Mouse (Mus musculus): ENCODE measurements around the gene Zfp74.

The Zfp74 gene

DNA sequence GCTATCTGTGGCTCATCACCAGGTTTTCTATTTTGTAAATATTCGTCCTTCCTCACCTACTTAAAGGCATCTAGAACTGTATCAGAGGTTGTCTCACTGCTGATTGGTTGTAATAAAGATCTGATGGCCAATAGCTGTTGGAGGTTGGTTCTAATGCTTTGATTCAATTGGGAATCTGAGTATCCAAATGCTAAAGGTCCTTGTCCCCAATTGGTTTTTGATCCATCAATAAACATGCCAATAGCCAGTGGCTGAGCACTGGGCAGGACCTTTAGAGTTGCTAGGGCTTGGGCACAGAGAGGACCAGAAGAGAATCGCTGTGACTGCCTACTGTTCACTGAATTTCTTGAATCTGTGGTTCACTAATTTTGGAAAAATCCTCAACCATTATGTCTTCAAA is 10.2 kb downstream of the Zfp74 start:
- DNase-seq = no peak

- no peak for DNase-seq
These were observed 11.1 kb downstream of the Zfp74 start for GRCm38 (mm10) chr7:29942740-29943139.

- DNase-seq = no peak
These were observed 12.9 kb downstream of the Zfp74 start for GRCm38 (mm10) chr7:29941027-29941426.

GRCm38 (mm10) chr7:29938856-29939255 is 15.0 kb downstream of the Zfp74 start:
- DNase-seq = no peak

GRCm38 (mm10) chr7:29922780-29923179 is 31.1 kb downstream of the Zfp74 start:
- no peak for DNase-seq

DNA sequence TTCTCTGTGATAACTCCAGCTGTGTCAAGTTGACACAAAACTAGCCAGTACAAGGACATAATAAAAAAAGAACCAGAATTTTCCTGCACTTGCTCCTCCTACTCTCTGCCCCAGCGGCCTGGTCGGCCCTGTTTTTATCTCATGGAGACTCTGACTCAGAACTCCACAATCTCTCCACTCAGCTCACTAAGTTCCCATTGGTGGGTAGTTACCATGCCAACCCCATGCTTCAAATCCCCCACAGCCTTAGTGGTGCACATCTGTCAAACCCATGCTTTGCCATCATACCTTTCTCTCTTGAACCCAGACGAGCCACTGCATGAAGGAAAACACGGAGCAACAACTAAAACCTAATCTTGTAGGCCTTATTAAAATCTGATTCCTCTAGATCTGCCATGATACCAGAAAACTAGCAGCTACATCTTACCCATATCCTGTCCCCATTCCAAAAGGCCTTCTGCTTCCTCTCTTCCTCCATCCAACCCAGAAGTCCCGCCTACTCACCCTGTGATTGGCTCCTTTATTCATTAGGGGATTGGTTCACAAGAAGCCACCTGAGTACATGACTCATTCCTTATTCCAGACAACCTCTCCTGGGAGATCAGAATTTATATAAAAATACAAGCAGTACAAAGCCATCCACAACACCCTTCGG is 32.3 kb downstream of the Zfp74 start:
- DNase-seq = no peak

DNA sequence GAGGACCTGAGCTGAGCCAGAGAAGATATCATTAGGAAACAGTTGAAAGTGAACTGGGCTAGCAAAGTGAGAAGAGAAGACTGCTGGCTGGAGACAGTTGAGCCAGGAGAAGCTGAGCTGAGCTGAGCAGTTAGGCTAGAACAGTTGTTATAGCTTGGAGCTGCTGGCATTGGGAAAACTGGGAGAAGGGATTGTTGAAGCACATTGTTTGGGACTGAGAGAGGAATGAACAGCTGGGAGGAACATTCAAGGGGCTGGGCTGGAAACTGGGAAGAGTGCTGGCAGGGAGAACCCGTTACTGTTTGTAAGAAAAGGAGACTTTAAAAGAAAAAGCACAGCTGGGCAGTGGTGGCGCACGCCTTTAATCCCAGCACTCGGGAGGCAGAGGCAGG is 35.8 kb downstream of the Zfp74 start:
- no peak for DNase-seq

- DNase-seq = peak; percentile 4
These were observed 36.4 kb downstream of the Zfp74 start for GRCm38 (mm10) chr7:29917371-29918061.

- no peak for DNase-seq
These were observed 41.7 kb downstream of the Zfp74 start for GRCm38 (mm10) chr7:29912172-29912571.

DNA sequence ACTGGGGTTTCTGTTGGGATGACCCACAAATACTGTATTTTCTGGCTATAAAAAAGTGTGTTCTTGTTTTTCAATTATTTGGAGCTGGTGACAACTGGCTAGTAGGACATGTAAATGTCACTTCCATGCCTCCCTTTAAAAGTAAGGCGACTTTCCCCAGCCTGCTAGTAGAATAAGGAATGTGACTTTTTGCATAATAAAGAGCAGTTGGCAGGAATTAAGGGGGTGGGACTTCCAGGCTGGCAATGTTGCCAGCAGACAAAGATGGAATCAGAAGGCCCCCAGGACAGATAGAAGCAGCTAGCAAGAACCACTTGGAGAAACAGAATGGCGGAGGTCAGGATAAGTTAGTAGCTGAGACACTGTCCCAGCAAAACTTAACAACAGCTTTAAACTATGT is 43.6 kb downstream of the Zfp74 start:
- DNase-seq = no peak

DNA sequence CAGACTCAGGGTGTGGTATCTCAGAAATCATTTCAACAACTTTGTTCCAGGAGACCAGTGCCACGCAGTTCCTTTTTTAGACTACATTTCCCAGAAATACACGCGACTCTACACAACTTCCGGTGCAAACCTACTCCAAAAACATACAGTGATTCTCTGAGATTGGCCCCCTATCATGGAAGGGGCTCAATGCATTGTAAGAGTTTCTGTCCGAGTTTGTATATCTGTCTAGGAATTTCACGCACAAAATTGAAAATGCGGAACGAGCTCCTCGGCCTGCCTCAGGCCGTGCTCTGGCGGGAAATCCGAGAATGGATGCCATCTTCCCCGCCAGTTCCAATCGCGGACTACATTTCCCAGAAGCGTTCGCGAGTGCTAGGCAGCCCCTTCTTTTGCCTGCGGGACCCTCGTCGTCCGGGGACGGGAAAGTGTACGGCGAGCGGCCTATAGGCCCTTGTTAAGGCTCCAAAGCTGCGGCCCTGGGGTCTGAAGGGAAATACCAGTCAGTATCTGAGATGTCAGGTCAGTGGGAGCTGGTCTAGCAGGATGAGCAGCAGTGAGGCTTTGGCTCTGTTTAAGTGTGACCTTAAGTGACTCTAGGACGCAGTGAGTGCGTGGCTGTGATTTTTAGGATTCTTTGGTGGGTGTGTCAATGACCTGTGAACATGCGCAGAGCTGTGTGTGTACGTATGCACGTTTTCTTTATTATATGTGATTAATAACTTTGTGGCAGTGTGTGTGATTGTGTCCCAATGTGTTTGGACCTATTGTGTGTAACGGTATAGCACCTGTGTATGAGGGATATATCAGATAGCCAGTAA is 45.5 kb downstream of the Zfp74 start, which contains the start of gene Zfp383:
Gene Zfp383 (plus strand): TSS at position 94 of the 821 bp plus-strand sequence.
- DNase-seq = peak; percentile 90

GRCm38 (mm10) chr7:29907206-29907605 is 46.7 kb downstream of the Zfp74 start:
- peak; percentile 7 for DNase-seq

GRCm38 (mm10) chr7:29906682-29907058 is 47.2 kb downstream of the Zfp74 start:
- peak; percentile 8 for DNase-seq

DNA sequence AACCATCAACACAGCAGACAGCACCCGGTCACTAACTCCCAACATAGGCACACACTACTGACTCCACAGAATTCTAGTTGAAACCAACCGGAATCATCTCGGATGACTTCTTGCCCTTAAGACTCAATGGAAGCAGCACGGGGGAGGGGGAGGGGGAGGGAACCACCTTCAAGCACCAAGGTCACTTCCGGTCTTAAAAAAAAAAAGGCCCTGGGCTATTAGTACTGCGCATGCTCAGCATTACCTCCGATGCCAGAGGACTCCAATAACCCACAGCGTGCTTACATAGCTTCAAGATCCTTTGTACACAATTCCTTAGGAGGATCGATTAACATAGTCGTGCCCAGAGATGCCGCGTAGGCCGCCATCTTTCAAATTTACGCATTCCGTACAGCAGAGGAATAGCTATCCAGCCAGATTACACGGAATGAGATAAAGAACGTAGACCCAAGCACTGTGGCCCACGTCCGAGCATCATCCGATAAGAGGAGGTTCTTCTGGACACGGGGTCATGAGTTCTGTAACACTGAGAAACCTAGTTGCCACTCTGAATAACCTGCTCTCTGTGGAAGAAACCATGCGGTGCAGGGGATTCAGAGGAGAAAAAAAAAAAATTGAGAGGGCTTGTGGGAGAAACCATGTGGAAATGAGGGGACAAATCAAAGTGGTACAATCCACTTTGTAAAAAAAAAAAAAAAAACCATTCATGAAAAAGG is 47.8 kb downstream of the Zfp74 start, which contains the start of gene Zfp27:
Gene Zfp27 (minus strand): TSS at position 607 of the 716 bp plus-strand sequence.
- DNase-seq = peak; percentile 68

DNA sequence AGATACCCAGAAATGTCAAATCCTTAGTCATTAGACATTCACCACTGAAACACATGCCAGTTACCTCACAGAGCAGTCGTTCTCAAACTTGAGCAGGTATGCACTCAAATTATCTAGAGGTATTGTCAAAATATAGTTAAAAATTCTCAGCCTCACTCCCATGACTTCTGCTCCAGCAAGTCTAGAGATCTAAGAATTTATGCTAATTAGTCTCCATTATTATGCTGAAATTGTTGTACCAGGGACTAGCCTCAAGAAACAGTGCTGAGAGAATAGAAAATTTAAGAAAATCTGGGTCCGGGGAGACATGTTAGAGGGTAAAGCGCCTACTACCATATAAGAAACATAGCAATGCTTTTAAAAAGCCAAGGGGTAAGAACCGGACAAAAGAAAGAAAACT is 49.8 kb downstream of the Zfp74 start:
- no peak for DNase-seq

GRCm38 (mm10) chr7:29898351-29898750 is 55.5 kb downstream of the Zfp74 start:
- DNase-seq = no peak

DNA sequence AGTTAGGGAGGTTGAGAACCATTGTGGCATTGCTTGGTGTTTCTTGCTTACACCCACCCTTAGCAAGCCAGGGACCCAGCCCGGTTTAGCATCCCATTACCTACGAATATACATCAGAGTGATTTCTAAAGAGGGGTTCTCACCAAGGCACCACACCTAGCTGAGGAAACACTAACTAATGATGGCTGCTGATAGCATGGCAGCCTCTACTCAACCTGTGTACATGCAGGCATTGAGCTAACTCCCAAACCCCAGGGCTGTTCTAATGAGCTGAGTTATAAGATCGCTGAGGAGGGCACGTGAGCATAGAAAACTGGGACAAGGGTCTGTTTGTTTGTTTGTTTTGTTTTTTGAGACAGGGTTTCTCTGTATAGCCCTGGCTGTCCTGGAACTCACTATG is 61.1 kb downstream of the Zfp74 start:
- no peak for DNase-seq

- no peak for DNase-seq
These were observed 63.4 kb downstream of the Zfp74 start for GRCm38 (mm10) chr7:29890501-29890900.

GRCm38 (mm10) chr7:29880916-29881315 is 73.0 kb downstream of the Zfp74 start:
- DNase-seq = no peak

Measured in kidney, adult 18-20 months (tissue).